In genomic region chr3:20172394-20172793, GRCm38 (mm10) we compare ENCODE assay signal across 26 mouse cellular contexts.
"Had no signal": no experiment of that assay in that cellular context is flagged by ENCODE, and none has a peak within 500 bp of the region (broad histone marks: within the 10 kb centered on the region; RNA-seq: fewer than 3 reads in every experiment).

No protein-coding gene starts in this region.

- H3K4me2 ChIP-seq: heart, embryonic 12.5 days; hindbrain, embryonic 12.5 days; hindbrain, embryonic 14.5 days; intestine, embryonic 15.5 days; limb, embryonic 12.5 days; liver, embryonic 11.5 days; liver, embryonic 13.5 days; liver, embryonic 15.5 days had no signal

- H3K4me1 ChIP-seq: heart, embryonic 10.5 days; heart, embryonic 12.5 days; hindbrain, embryonic 10.5 days; hindbrain, embryonic 12.5 days; intestine, embryonic 15.5 days; limb, embryonic 10.5 days; limb, embryonic 12.5 days; liver, embryonic 13.5 days; liver, embryonic 15.5 days had no signal

- H3K27ac ChIP-seq: heart, embryonic 10.5 days; hindbrain, embryonic 10.5 days; hindbrain, embryonic 12.5 days; hindbrain, embryonic 14.5 days; intestine, embryonic 15.5 days; layer of hippocampus, adult 2 months; left cerebral cortex, adult 2 months; limb, embryonic 10.5 days; limb, embryonic 12.5 days; liver, embryonic 13.5 days; liver, embryonic 15.5 days had no signal

- H3K9me3 ChIP-seq: heart, embryonic 10.5 days; heart, embryonic 12.5 days; hindbrain, embryonic 10.5 days; hindbrain, embryonic 12.5 days; intestine, embryonic 15.5 days; limb, embryonic 10.5 days; limb, embryonic 12.5 days; liver, embryonic 13.5 days; liver, embryonic 15.5 days had no signal

- H3K4me3 ChIP-seq: heart, embryonic 10.5 days; heart, embryonic 12.5 days; hindbrain, embryonic 10.5 days; hindbrain, embryonic 12.5 days; intestine, embryonic 15.5 days; layer of hippocampus, adult 2 months; left cerebral cortex, adult 2 months; limb, embryonic 10.5 days; limb, embryonic 12.5 days; liver, embryonic 13.5 days; liver, embryonic 15.5 days had no signal

- H3K27me3 ChIP-seq: heart, embryonic 12.5 days; hindbrain, embryonic 12.5 days; intestine, embryonic 15.5 days; limb, embryonic 12.5 days; liver, embryonic 13.5 days; liver, embryonic 15.5 days had no signal

- ATAC-seq: hindbrain, embryonic 16.5 days; inflammation-experienced regulatory T-cells, adult 6 months; intestine, embryonic 15.5 days; intestine, postnatal 0 days had no signal

- DNase-seq: gastrocnemius, postnatal 14 days; gastrocnemius, postnatal 36 days; heart, postnatal 10 days; heart, postnatal 4 days; kidney, adult 18-20 months; kidney, adult 8-10 months; kidney, postnatal 10 days; kidney, postnatal 25 days; kidney, postnatal 4 days; liver; liver, embryonic 13.5 days had no signal

- H3K9ac ChIP-seq: heart, embryonic 12.5 days; hindbrain, embryonic 12.5 days; hindbrain, embryonic 14.5 days; intestine, embryonic 15.5 days; limb, embryonic 12.5 days; liver, embryonic 13.5 days; liver, embryonic 15.5 days had no signal

- H3K36me3 ChIP-seq: heart, embryonic 10.5 days; heart, embryonic 12.5 days; hindbrain, embryonic 10.5 days; hindbrain, embryonic 12.5 days; intestine, embryonic 15.5 days; limb, embryonic 10.5 days; limb, embryonic 12.5 days; liver, embryonic 13.5 days; liver, embryonic 15.5 days had no signal
